Mouse (Mus musculus): ENCODE data around the gene Alox8. TPM values are rescaled to one million over a fixed set of nuclear protein-coding genes. Genes with fewer than 3 reads are reported as not detected.

The Alox8 gene
- polyA plus RNA-seq, 1 experiment from 2014 or later, result 0.15 TPM

Other genes with a start within 250 kb of the Alox8 start
- gene Arhgef15, start 240.4 kb downstream of the Alox8 start, polyA plus RNA-seq (2016; fragmentation: Nextera tagmentation; extraction: Ambion mirVana), result 8.0 and 9.0 TPM in 2 replicates
- gene Slc25a35, start 229.7 kb downstream of the Alox8 start, polyA plus RNA-seq (2016; fragmentation: Nextera tagmentation; extraction: Ambion mirVana), result 2.4 and 3.2 TPM in 2 replicates
- gene Rangrf, start 222.7 kb downstream of the Alox8 start, polyA plus RNA-seq (2016; fragmentation: Nextera tagmentation; extraction: Ambion mirVana), result 88.6 and 115 TPM in 2 replicates
- gene Pfas, start 189.4 kb downstream of the Alox8 start, polyA plus RNA-seq (2016; fragmentation: Nextera tagmentation; extraction: Ambion mirVana), result 66.5 and 70.0 TPM in 2 replicates
- gene Ctc1, start 181.9 kb downstream of the Alox8 start, polyA plus RNA-seq (2016; fragmentation: Nextera tagmentation; extraction: Ambion mirVana), result 103 and 104 TPM in 2 replicates
- gene Aurkb, start 152.2 kb downstream of the Alox8 start, polyA plus RNA-seq (2016; fragmentation: Nextera tagmentation; extraction: Ambion mirVana), result 214 and 217 TPM in 2 replicates
- 5.3 and 6.0 TPM in 2 replicates for gene Borcs6, start 138.1 kb downstream of the Alox8 start, polyA plus RNA-seq (2016; fragmentation: Nextera tagmentation; extraction: Ambion mirVana)
- gene Tmem107, start 127.0 kb downstream of the Alox8 start, polyA plus RNA-seq (2016; fragmentation: Nextera tagmentation; extraction: Ambion mirVana), result 35.8 and 38.6 TPM in 2 replicates
- gene Vamp2, start 109.4 kb downstream of the Alox8 start, polyA plus RNA-seq (2016; fragmentation: Nextera tagmentation; extraction: Ambion mirVana), result 51.1 and 72.1 TPM in 2 replicates
- 10.3 and 10.8 TPM in 2 replicates for gene Per1, start 102.6 kb downstream of the Alox8 start, polyA plus RNA-seq (2016; fragmentation: Nextera tagmentation; extraction: Ambion mirVana)
- 0.53 and 0.90 TPM in 2 replicates for gene Hes7, start 77.4 kb downstream of the Alox8 start, polyA plus RNA-seq (2016; fragmentation: Nextera tagmentation; extraction: Ambion mirVana)
- 0.15 and 0.29 TPM in 2 replicates for gene 9130213A22Rik, start 75.3 kb downstream of the Alox8 start, polyA plus RNA-seq (2016; fragmentation: Nextera tagmentation; extraction: Ambion mirVana)
- 0.28 and 0.39 TPM in 2 replicates for gene Aloxe3, start 71.9 kb downstream of the Alox8 start, polyA plus RNA-seq (2016; fragmentation: Nextera tagmentation; extraction: Ambion mirVana)
- 0.05 TPM in 1 of 2 replicates, not detected in the other for gene Alox12b, start 40.9 kb downstream of the Alox8 start, polyA plus RNA-seq (2016; fragmentation: Nextera tagmentation; extraction: Ambion mirVana)
- gene Gucy2e, start 39.2 kb upstream of the Alox8 start, polyA plus RNA-seq (2016; fragmentation: Nextera tagmentation; extraction: Ambion mirVana), result not detected in 2 replicates
- gene Cntrob, start 125.9 kb upstream of the Alox8 start, polyA plus RNA-seq (2016; fragmentation: Nextera tagmentation; extraction: Ambion mirVana), result 28.9 and 36.2 TPM in 2 replicates
- 135 and 144 TPM in 2 replicates for gene Trappc1, start 126.1 kb upstream of the Alox8 start, polyA plus RNA-seq (2016; fragmentation: Nextera tagmentation; extraction: Ambion mirVana)
- gene Kcnab3, start 128.4 kb upstream of the Alox8 start, polyA plus RNA-seq (2016; fragmentation: Nextera tagmentation; extraction: Ambion mirVana), result 0.93 and 1.4 TPM in 2 replicates
- 14.2 and 20.6 TPM in 2 replicates for gene Rnf227, start 142.6 kb upstream of the Alox8 start, polyA plus RNA-seq (2016; fragmentation: Nextera tagmentation; extraction: Ambion mirVana)
- gene Chd3, start 171.6 kb upstream of the Alox8 start, polyA plus RNA-seq (2016; fragmentation: Nextera tagmentation; extraction: Ambion mirVana), result 35.1 and 70.5 TPM in 2 replicates
- gene Naa38, start 197.6 kb upstream of the Alox8 start, polyA plus RNA-seq (2016; fragmentation: Nextera tagmentation; extraction: Ambion mirVana), result 140 and 151 TPM in 2 replicates
- gene Cyb5d1, start 197.8 kb upstream of the Alox8 start, polyA plus RNA-seq (2016; fragmentation: Nextera tagmentation; extraction: Ambion mirVana), result 45.2 and 51.6 TPM in 2 replicates
- gene Tmem88, start 200.4 kb upstream of the Alox8 start, polyA plus RNA-seq (2016; fragmentation: Nextera tagmentation; extraction: Ambion mirVana), result 23.0 and 24.7 TPM in 2 replicates
- gene Kdm6b, start 215.8 kb upstream of the Alox8 start, polyA plus RNA-seq (2016; fragmentation: Nextera tagmentation; extraction: Ambion mirVana), result 36.6 and 40.8 TPM in 2 replicates